Mouse (Mus musculus) lung, postnatal 10 days (tissue): ENCODE measurements around the gene Tbx6.

Experiments
- DNase-seq: peaks from one replicate; pipeline ENCODE4 v3.0.0; 2021

Gene Tbx6

DNA sequence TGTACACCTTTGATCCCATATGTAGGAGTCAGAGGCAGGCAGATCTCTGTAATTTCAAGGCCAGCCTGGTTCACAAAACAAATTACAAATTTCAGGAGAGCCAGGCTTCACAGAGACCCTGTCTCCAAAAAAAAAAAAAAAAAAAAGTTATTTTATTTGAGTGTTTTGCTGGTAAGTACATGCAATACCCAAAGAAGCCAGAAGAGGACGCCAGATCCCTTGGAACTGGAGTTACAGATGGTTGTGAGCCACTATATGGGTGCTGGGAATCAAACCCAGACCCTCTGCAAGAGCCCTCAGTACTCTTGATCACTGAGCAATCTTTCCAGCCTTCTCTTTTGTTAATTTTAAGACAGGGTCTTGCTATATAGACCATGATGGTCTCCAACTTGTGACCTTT lies 37.5 kb downstream of the Tbx6 start:
- no peak for DNase-seq

DNA sequence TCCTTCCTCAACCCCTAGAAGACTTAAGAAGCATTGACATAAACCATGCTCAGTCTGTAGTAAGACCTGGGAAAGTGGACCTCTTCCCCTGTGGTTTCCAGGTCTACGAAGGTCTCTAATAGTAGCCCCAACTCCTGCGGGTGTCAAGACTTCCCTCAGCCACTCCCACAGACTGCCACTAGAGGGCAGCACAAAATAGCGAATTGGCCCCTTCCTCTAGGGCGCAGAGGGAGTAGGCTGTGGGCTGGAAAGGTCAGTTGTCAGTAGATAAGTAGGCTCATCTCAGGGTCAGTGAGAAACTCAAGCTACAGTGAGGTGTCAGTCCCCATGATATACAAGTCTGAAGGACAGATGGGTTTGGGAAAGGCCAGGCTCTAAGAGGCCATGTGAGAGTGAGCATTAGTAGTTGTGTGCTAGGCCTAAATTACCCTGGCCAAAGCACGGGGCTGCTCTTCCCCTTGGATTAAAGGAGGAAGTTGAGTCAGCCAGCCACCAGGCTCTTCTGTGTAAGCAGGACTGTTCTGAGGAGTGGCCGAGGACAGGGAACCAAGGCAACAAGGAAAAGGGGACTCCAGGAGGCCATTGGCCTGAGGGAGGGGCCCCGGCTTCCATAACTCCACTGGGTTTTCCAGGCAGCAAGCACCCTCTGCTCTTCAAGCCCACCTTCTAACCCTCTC lies 40.7 kb downstream of the Tbx6 start:
- peak; percentile 87 for DNase-seq

DNA sequence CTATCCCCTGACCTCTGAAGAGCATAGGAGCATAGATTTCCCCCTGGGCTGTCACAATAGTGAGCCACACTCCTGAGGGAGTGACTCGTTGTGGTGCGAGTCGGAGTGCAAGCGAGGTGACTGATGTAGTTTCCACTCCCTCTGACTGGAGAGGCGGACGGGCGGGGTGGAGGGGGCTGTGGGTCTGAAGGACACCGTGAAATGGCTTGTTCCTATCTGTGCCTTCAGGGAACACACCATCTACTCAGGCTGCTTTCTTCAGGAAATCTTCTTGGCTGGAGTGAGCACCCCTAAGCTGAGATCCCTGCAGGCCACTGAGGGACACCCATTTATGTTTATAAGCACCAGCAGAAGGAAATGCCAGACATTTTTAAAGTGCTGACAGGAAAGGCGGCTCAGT lies 41.5 kb downstream of the Tbx6 start:
- DNase-seq: no peak

DNA sequence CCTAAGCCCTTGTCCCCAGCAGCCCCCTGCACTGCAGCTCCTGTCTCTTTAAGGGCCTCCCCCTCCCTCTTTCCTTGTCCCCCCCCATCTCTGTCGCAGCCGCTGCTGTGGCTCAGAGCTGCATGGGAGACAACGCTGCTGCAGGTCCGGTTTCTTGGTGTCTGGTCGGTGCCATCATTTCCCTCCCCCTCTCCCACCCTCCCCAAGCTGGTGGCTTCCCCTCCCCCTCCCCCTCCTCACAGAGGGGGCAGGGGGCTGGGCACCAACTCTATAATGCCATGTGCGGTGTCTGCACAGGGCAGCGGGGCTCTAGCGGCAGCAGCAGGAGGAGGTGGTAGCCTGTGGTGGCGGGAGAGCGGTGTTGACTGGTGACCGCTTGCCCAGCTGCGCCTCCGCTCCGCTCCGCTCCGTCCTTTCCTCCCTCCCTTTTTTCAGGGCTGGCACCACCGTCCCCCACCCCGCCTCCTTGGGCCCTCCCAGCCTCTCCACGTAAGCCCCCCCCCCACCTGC lies 42.0 kb downstream of the Tbx6 start:
- no peak for DNase-seq

DNA sequence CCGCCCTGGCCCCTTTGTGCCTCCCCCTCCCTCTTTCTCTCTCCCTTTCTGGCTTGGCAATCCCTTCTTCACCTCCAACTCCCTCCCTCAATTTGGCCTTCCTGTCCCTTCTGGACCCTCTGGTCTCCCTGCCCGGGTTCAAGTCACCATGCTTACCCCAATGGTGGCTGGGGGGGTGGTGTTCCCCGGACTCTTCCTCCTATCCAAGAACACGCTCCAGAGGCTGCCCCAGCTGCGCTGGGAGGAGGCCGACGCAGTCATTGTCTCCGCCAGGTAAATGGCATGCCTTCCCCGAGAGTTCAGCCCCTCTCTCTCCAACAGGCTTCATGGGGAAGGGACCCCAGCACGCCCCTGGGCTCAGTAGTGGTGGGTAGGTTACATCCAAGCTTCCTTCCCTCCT lies 42.7 kb downstream of the Tbx6 start:
- no peak for DNase-seq

DNA sequence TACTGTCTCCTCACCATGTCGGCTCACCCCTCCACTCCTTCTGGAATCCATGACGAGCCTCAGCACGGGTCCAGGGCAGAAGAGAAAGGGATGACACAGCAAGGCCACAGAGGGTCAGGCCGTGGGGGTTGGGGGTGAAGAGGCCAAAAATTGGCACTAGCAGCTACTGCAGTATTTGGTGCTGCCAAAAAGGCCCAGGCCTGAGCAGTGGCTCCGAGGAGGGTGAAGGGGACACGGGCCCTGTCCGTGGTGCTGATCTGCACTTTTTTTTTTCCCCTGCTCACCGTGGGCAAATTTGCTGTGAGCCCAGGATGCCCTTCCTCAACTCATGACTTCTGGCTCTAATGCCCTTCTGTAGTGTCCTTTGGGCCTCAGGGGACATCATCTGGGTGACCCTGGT lies 44.1 kb downstream of the Tbx6 start:
- DNase-seq: no peak

DNA sequence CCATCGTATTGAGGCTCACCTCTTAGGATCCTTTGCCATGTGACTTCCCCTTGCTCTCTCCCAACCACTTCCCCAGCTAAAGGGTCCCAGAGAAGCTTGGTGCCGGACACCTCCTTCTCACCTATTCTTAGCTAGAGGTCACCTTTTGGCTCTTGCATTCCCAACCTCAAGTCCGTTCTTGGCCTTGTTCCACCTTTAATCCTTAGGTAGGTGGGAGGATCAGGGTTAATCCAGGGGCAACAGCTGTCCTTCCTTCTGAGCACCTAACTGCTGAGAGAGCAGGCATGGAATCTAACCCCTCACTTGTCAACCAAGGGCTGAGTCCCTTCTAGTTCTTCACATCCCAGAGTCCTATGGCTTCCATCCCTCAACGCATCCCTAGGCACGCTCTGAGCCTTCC lies 44.7 kb downstream of the Tbx6 start:
- no peak for DNase-seq

DNA sequence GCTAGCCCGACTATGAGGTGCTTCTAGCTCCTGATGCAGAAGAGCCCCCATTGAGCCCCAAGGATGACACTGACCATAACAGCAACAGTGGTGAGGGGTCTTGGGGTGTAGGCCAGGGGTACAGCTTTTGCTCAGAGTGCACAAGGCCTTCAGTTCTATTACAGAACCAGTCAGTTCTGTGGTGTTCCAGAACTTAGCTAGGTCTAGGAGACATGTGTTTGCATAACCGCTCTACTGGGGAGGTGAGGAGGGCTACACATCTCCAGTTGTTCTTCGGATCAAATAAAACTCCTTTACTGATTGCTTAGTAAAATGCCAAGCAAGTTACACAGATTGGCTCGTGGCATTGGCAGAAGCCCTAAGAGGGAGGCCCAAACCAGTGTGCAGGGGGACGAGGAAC lies 50.3 kb downstream of the Tbx6 start, which contains the start of gene 4930451I11Rik:
4930451I11Rik (minus strand) TSS at position 101 of the 400 bp plus-strand sequence.
- DNase-seq: no peak

DNA sequence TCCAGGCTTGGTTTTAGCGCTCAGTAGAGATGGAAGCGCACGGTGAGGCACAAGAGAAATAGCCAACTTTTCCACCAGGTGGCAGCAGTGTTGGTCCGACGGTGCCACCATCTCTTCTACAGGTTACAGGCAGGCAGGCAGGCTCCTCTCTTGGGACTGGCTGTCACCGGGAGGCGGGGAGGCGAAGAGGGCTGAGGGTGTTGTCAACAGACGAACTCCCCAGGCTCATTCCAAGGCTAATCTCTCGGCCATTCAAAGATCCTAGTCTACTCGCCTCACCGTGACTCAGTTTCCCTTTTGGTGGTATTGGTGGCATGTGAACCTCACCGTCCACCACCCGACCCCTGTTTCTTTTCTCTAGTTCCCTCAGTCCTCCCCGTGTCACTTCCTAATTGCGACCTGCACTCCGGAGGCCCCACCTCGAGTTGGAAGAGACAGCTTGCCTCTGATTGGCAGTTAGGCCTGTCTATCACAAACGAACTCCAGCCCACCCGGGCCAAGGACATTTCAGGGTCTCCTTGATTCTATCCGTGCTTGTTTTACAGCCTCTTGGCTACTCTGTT lies 50.8 kb downstream of the Tbx6 start:
- DNase-seq: peak; percentile 88

DNA sequence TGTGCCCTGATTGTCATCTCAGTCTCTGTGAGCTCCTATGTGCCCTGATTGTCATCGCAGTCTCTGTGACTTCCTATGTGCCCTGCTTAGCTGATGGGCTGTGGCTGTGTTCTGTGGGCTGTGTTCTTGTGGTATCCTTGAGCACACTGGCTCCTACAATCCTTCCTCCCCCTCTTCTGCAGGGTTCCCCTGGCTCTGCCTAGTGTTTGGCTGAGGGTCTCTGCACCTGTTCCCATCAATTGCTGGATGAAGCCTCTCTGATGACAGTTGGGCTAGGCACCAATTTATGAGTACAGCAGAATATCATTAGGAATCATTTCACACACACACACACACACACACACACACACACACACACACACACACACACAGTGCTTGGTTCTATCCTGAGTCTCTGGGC lies 52.0 kb downstream of the Tbx6 start:
- no peak for DNase-seq
